Mouse (Mus musculus): ENCODE results near the gene Tiparp. TPM values are rescaled to one million over a fixed set of nuclear protein-coding genes. Genes with fewer than 3 reads are reported as not detected.

Tiparp gene
- polyA plus RNA-seq, 1 experiment from 2014 or later: 30.6 TPM

GRCm38 (mm10) chr3:65515751-65516150, 12.5 kb upstream of the Tiparp start:
- Histone ChIP-seq H3K4me3 (replicated peaks) (no peak overlapping the region), H3K36me3 (replicated peaks) (no peaks in the 10 kb centered on the region), H3K9ac (no peak overlapping the region), H3K4me1 (peaks cover 11% of the 10 kb centered on the region), H3K4me2 (no peak overlapping the region), H3K9me3 (no peaks in the 10 kb centered on the region), H3K27me3 (peaks cover 4% of the 10 kb centered on the region; the same call in 1 of the 2 replicates), H3K27ac (no peak overlapping the region)
- WGBS: 92% methylated on average over 2 of the region's 2 CpGs
- no peak for ATAC-seq (ENCODE audit: low FRiP score)

GRCm38 (mm10) chr3:65516526-65516925, 11.7 kb upstream of the Tiparp start:
- H3K9me3 ChIP-seq: no peaks in the 10 kb centered on the region
- H3K4me2 ChIP-seq: no peak overlapping the region
- H3K36me3 ChIP-seq (replicated peaks): no peaks in the 10 kb centered on the region
- peaks cover 11% of the 10 kb centered on the region for H3K4me1 ChIP-seq
- 80% methylated on average over 1 of the region's 1 CpGs for WGBS
- no peak overlapping the region for H3K27ac ChIP-seq
- no peak for ATAC-seq (ENCODE audit: low FRiP score)
- H3K9ac ChIP-seq: no peak overlapping the region
- peaks cover 4% of the 10 kb centered on the region; the same call in 1 of the 2 replicates for H3K27me3 ChIP-seq
- no peak overlapping the region for H3K4me3 ChIP-seq (replicated peaks)

- Histone ChIP-seq H3K4me1 (peaks cover 11% of the 10 kb centered on the region), H3K4me2 (no peak overlapping the region), H3K36me3 (replicated peaks) (no peaks in the 10 kb centered on the region), H3K27ac (no peak overlapping the region), H3K9me3 (no peaks in the 10 kb centered on the region), H3K9ac (no peak overlapping the region), H3K4me3 (replicated peaks) (no peak overlapping the region), H3K27me3 (peaks cover 4% of the 10 kb centered on the region; the same call in 1 of the 2 replicates)
- 23% methylated on average over 9 of the region's 9 CpGs for WGBS
- ATAC-seq (ENCODE audit: low FRiP score): no peak
These were observed 11.1 kb upstream of the Tiparp start for GRCm38 (mm10) chr3:65517141-65517540.

GRCm38 (mm10) chr3:65517747-65518527, 10.3 kb upstream of the Tiparp start:
- Histone ChIP-seq H3K36me3 (replicated peaks) (no peaks in the 10 kb centered on the region), H3K4me3 (replicated peaks) (no peak overlapping the region), H3K27ac (no peak overlapping the region), H3K9ac (no peak overlapping the region), H3K27me3 (peaks cover 4% of the 10 kb centered on the region; the same call in 1 of the 2 replicates), H3K4me1 (peaks cover 11% of the 10 kb centered on the region), H3K4me2 (peak overlapping the region; percentile 6; the same call in 1 of the 2 replicates), H3K9me3 (no peaks in the 10 kb centered on the region)
- 46% methylated on average over 13 of the region's 13 CpGs for WGBS
- no peak for ATAC-seq (ENCODE audit: low FRiP score)

GRCm38 (mm10) chr3:65521391-65521790, 6.8 kb upstream of the Tiparp start:
- peaks cover 4% of the 10 kb centered on the region; the same call in 1 of the 2 replicates for H3K27me3 ChIP-seq
- no peaks in the 10 kb centered on the region for H3K36me3 ChIP-seq (replicated peaks)
- H3K27ac ChIP-seq: no peak overlapping the region
- H3K4me2 ChIP-seq: no peak overlapping the region
- 74% methylated on average over 1 of the region's 1 CpGs for WGBS
- H3K9ac ChIP-seq: no peak overlapping the region
- no peaks in the 10 kb centered on the region for H3K9me3 ChIP-seq
- no peak for ATAC-seq (ENCODE audit: low FRiP score)
- H3K4me3 ChIP-seq (replicated peaks): no peak overlapping the region
- peaks cover 13% of the 10 kb centered on the region for H3K4me1 ChIP-seq

GRCm38 (mm10) chr3:65523397-65523796, 4.8 kb upstream of the Tiparp start:
- Histone ChIP-seq H3K4me2 (no peak overlapping the region), H3K36me3 (replicated peaks) (no peaks in the 10 kb centered on the region), H3K27ac (no peak overlapping the region), H3K4me3 (replicated peaks) (no peak overlapping the region), H3K9me3 (no peaks in the 10 kb centered on the region), H3K9ac (no peak overlapping the region), H3K27me3 (no peaks in the 10 kb centered on the region; the same call in 1 of the 2 replicates), H3K4me1 (peaks cover 2% of the 10 kb centered on the region; the same call in 1 of the 2 replicates)
- no peak for ATAC-seq (ENCODE audit: low FRiP score)
- 42% methylated on average over 8 of the region's 8 CpGs for WGBS

GRCm38 (mm10) chr3:65525731-65526130, 2.5 kb upstream of the Tiparp start:
- WGBS: 80% methylated on average over 3 of the region's 3 CpGs
- Histone ChIP-seq H3K4me1 (peaks cover 8% of the 10 kb centered on the region), H3K9me3 (no peaks in the 10 kb centered on the region), H3K36me3 (replicated peaks) (no peaks in the 10 kb centered on the region), H3K27me3 (no peaks in the 10 kb centered on the region; the same call in 1 of the 2 replicates), H3K9ac (no peak overlapping the region), H3K4me3 (replicated peaks) (no peak overlapping the region), H3K4me2 (no peak overlapping the region), H3K27ac (no peak overlapping the region)
- no peak for ATAC-seq (ENCODE audit: low FRiP score)

- H3K4me2 ChIP-seq: peak overlapping the region; percentile 79
- H3K4me3 ChIP-seq (replicated peaks): peak overlapping the region; percentile 87
- H3K27ac ChIP-seq: peak overlapping the region; percentile 98
- H3K4me1 ChIP-seq: peaks cover 8% of the 10 kb centered on the region
- H3K27me3 ChIP-seq: no peaks in the 10 kb centered on the region; the same call in 1 of the 2 replicates
- H3K9ac ChIP-seq: peak overlapping the region; percentile 82
- no peak for ATAC-seq (ENCODE audit: low FRiP score)
- H3K36me3 ChIP-seq (replicated peaks): peaks cover 5% of the 10 kb centered on the region; the same call in 1 of the 2 replicates
- 27% methylated on average over 3 of the region's 3 CpGs for WGBS
- H3K9me3 ChIP-seq: no peaks in the 10 kb centered on the region
These were observed 1.0 kb upstream of the Tiparp start for GRCm38 (mm10) chr3:65527196-65527595.

- peak overlapping the region; percentile 79 for H3K4me2 ChIP-seq
- under 1% methylated on average over 87 of the region's 97 CpGs for WGBS
- ATAC-seq (ENCODE audit: low FRiP score): peak; percentile 54
These were observed 632 bp downstream of the Tiparp start for GRCm38 (mm10) chr3:65528614-65529470.

GRCm38 (mm10) chr3:65529471-65530215, 1.4 kb downstream of the Tiparp start:
- H3K36me3 ChIP-seq (replicated peaks): peaks cover 8% of the 10 kb centered on the region; the same call in 1 of the 2 replicates
- WGBS: 1% methylated on average over 19 of the region's 19 CpGs
- H3K27me3 ChIP-seq: no peaks in the 10 kb centered on the region; the same call in 1 of the 2 replicates
- H3K27ac ChIP-seq: peak overlapping the region; percentile 98
- H3K4me1 ChIP-seq: peaks cover 8% of the 10 kb centered on the region; the same call in 1 of the 2 replicates
- peak; percentile 9; the same call in 1 of the 2 replicates for ATAC-seq (ENCODE audit: low FRiP score)
- H3K9me3 ChIP-seq: no peaks in the 10 kb centered on the region
- peak overlapping the region; percentile 79 for H3K4me2 ChIP-seq
- peak overlapping the region; percentile 87 for H3K4me3 ChIP-seq (replicated peaks)
- peak overlapping the region; percentile 88 for H3K9ac ChIP-seq

More at GRCm38 (mm10) chr3:65528614-65529470, 632 bp downstream of the Tiparp start:
- Histone ChIP-seq H3K9me3 (no peaks in the 10 kb centered on the region), H3K9ac (peak overlapping the region; percentile 88), H3K36me3 (replicated peaks) (peaks cover 8% of the 10 kb centered on the region; the same call in 1 of the 2 replicates), H3K27ac (peak overlapping the region; percentile 98), H3K4me1 (peaks cover 6% of the 10 kb centered on the region; the same call in 1 of the 2 replicates), H3K27me3 (no peaks in the 10 kb centered on the region; the same call in 1 of the 2 replicates), H3K4me3 (replicated peaks) (peak overlapping the region; percentile 87)

- Histone ChIP-seq H3K9ac (no peak overlapping the region), H3K9me3 (no peaks in the 10 kb centered on the region), H3K4me1 (peaks cover 22% of the 10 kb centered on the region), H3K36me3 (replicated peaks) (peaks cover 8% of the 10 kb centered on the region; the same call in 1 of the 2 replicates), H3K27ac (no peak overlapping the region), H3K27me3 (no peaks in the 10 kb centered on the region), H3K4me3 (replicated peaks) (no peak overlapping the region), H3K4me2 (no peak overlapping the region)
- no peak for ATAC-seq (ENCODE audit: low FRiP score)
- WGBS: 81% methylated on average over 2 of the region's 2 CpGs
These were observed 4.8 kb downstream of the Tiparp start for GRCm38 (mm10) chr3:65533014-65533413.
